Mouse (Mus musculus): Measurements from ENCODE around the gene Slc35c2.

The Slc35c2 gene

GRCm38 (mm10) chr2:165311577-165311976 is 23.9 kb upstream of the Slc35c2 start:
- DNase-seq = no peak

GRCm38 (mm10) chr2:165310818-165311425 is 23.3 kb upstream of the Slc35c2 start:
- no peak for DNase-seq

- DNase-seq = no peak
Observed at GRCm38 (mm10) chr2:165307801-165308200, 20.1 kb upstream of the Slc35c2 start.

- DNase-seq = no peak
Observed at GRCm38 (mm10) chr2:165305438-165305837, 17.8 kb upstream of the Slc35c2 start.

- no peak for DNase-seq
Observed at GRCm38 (mm10) chr2:165304819-165305218, 17.1 kb upstream of the Slc35c2 start.

- DNase-seq = no peak
Observed at GRCm38 (mm10) chr2:165303354-165304012, 15.8 kb upstream of the Slc35c2 start.

- no peak for DNase-seq
Observed at GRCm38 (mm10) chr2:165301409-165301808, 13.7 kb upstream of the Slc35c2 start.

GRCm38 (mm10) chr2:165300885-165301284 is 13.2 kb upstream of the Slc35c2 start:
- no peak for DNase-seq

GRCm38 (mm10) chr2:165300424-165300823 is 12.8 kb upstream of the Slc35c2 start:
- DNase-seq = no peak

GRCm38 (mm10) chr2:165297429-165297828 is 9.8 kb upstream of the Slc35c2 start:
- no peak for DNase-seq

- no peak for DNase-seq
Observed at GRCm38 (mm10) chr2:165296571-165296970, 8.9 kb upstream of the Slc35c2 start.

- peak; percentile 86 for DNase-seq
Observed at GRCm38 (mm10) chr2:165288315-165289031, 804 bp upstream of the Slc35c2 start.

- DNase-seq = peak; percentile 44
Observed at GRCm38 (mm10) chr2:165286361-165287201, 1.1 kb downstream of the Slc35c2 start.

GRCm38 (mm10) chr2:165285621-165286020 is 2.0 kb downstream of the Slc35c2 start:
- DNase-seq = no peak

- DNase-seq = no peak
Observed at GRCm38 (mm10) chr2:165285034-165285433, 2.6 kb downstream of the Slc35c2 start.

GRCm38 (mm10) chr2:165284377-165284776 is 3.3 kb downstream of the Slc35c2 start:
- DNase-seq = no peak

- DNase-seq = no peak
Observed at GRCm38 (mm10) chr2:165283644-165284043, 4.0 kb downstream of the Slc35c2 start.

GRCm38 (mm10) chr2:165281779-165282311 is 5.8 kb downstream of the Slc35c2 start:
- DNase-seq = no peak

- DNase-seq = no peak
Observed at GRCm38 (mm10) chr2:165279351-165279750, 8.3 kb downstream of the Slc35c2 start.

GRCm38 (mm10) chr2:165277188-165277740 is 10.4 kb downstream of the Slc35c2 start:
- DNase-seq = no peak

- peak; percentile 85 for DNase-seq
Observed at GRCm38 (mm10) chr2:165275824-165276223, 11.8 kb downstream of the Slc35c2 start.

- no peak for DNase-seq
Observed at GRCm38 (mm10) chr2:165275124-165275640, 12.5 kb downstream of the Slc35c2 start.

Measured in right cerebral cortex, postnatal 25 days (tissue).